Mouse (Mus musculus) natural killer cell, adult 2 months (primary cell): ENCODE data around the gene Tent5c.

ENCODE experiments used
- DNase-seq, 2 experiments: peaks; one replicate each; pipeline ENCODE4 v3.0.0; 2022; ENCODE audit warnings: low spot score in 2 of 2

Gene Tent5c

GRCm38 (mm10) chr3:100489133-100490009, at the start of gene Tent5c:
Gene Tent5c (minus strand): TSS chr3:100489324.
- DNase-seq: peak; percentile 93 to 95

DNA sequence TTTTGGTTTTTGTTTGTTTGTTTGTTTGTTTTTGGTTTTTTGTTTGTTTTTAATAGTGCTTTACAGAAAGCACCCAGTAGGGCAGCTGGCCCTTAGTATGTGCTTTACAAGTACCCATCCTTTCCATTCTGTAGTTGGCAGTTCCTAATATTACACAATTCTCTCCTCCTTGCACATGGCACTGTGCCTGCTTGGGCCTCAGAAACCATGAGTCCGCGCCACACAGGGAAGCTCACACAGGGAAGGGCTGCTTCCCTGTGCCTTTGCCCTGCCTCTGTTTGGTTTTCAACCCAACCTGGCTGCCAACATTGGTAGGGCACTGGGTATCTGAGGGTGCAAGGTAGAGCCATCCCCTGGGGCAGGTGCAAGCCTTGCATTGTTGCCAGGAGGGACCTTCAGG, 47.6 kb upstream of the Tent5c start:
- DNase-seq: no peak

DNA sequence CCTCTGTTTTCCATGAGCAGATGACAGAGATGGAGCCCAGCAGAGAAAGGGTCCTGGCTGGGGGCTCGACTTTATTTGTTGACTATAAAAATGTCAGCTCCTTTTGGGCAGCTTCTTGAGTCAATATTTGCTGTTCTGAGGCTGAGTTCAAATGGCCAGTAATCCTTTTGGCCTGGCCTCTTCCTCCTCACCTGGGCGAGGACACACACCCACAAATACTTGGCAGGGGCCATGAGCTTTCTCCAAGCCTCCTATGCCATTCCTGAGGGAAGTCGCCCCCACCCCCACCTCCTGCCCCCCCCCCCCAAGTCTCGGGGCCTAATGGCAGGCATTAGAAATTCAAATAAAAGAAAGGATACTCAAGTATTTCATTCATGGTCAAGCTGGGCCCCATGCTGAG, 46.8 kb upstream of the Tent5c start:
- no peak for DNase-seq

DNA sequence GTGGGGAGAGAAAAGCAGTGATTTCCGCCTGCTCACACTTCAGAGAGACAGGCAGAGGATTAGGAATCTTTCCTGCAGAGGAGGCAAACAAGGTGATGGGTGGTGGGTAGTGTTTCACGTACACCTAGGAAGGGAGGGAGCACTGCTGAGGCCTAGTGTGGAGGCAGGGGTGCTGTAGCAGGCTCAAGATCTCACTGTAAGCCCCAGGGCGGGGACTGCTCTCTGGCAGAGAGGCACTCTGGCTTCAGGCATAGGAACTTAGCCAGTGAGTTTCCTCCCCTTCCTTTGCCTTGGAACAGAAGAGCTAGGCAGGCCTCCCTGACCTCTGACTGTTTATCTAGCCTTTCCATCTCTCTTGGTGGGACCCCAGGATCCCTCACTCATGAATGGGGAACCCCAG, 46.2 kb upstream of the Tent5c start:
- no peak for DNase-seq

GRCm38 (mm10) chr3:100534394-100534793, 45.3 kb upstream of the Tent5c start:
- DNase-seq: no peak

DNA sequence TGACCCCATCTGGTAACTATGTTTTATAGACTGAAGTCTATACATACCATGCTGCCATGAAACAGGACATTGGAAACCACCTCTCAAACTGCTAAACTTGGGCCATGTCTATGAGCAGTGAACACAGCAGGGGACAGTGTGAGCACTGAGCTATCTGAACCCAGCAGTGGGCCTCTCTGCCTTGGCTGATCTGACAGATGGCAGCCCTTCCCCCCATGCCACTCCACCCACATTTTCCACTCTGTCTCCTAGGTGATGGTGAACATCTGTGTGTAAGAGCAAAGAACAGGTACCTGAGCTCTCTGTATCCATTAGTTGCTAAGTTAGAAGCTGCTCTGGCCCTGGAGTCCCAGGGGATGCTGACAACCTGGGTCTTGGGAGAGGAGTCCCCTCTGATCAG, 44.3 kb upstream of the Tent5c start:
- no peak for DNase-seq

DNA sequence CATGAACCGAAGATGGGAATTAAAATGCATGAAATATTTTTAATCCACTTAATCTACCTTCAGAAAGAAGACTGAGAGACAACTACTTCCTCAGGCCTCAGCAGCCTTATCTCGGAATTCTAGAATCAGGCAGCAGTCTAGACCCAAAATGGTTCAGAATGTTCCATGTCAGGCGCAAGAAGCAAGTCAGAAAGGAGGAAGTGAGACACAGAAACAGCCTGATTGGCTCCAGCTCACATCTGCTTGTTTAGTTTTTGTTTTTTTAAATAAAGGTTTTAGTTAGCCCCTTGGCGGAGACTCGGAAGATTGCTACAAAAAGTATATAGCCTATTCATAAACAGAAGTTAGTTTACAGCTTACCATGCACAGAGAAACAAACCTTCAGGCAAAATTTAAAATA, 41.8 kb upstream of the Tent5c start:
- no peak for DNase-seq

GRCm38 (mm10) chr3:100530244-100530788, 41.2 kb upstream of the Tent5c start:
- no peak for DNase-seq

DNA sequence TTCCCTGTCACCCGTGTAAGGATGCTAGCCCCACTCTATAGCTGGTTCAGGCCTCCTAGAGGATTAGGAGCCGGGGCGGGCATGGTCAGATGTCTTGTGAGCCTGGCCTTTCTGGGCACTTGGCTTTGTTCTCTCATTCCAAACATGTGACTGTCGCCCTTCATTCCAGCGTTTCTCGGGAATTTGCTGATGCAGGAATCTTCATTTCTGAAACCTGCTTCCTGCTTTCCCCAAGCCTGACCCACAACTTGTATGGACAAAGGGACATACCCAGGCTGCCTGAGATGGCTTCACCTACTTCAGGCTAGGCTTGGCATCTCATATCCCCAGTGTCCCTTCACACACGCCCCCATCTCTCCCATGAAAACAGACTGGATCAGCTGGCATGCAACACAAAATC, 33.5 kb upstream of the Tent5c start:
- DNase-seq: no peak

DNA sequence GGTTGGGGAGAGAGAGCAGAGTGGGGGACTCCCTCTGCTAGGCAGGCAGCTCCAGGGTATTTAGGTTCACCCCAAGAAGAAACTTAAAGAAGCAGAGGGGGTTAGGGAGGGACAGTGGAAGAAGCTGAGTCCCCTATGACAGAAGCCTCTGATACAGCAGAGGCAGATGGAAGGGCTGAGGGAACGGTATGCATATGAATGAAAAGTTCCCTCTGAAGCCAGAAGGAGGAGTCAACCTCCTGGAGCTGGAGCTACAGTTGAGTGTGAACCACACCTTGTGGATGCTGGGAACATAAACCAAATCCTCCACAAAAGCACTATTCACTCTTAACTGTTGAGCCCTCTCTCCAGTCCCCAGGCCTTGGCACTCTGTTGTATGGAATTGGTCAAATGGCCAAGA, 32.5 kb upstream of the Tent5c start:
- DNase-seq: no peak

DNA sequence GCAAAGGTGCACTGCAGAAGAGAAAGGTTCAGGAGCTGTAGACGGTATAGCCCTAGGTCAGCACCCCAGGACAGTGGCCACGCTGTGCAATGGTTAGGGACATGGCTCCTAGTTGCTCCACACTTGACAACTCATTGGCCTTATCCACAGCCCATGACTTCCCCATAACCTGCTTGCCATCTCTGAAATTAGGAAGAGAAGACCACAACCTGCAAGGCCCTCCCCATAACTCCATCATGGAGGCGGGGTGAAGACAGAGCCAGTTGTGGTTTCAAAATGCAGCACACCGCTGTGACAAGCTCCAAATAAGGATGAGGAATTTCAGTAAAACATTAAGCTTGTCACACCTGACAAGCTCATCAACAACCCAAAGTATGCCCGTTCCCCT, 26.6 kb upstream of the Tent5c start:
- no peak for DNase-seq

GRCm38 (mm10) chr3:100515093-100515753, 26.1 kb upstream of the Tent5c start:
- no peak for DNase-seq

- DNase-seq: no peak
Observed at GRCm38 (mm10) chr3:100507174-100507573, 18.1 kb upstream of the Tent5c start.

GRCm38 (mm10) chr3:100506715-100507114, 17.6 kb upstream of the Tent5c start:
- no peak for DNase-seq

- DNase-seq: no peak
Observed at GRCm38 (mm10) chr3:100503882-100504281, 14.8 kb upstream of the Tent5c start.

DNA sequence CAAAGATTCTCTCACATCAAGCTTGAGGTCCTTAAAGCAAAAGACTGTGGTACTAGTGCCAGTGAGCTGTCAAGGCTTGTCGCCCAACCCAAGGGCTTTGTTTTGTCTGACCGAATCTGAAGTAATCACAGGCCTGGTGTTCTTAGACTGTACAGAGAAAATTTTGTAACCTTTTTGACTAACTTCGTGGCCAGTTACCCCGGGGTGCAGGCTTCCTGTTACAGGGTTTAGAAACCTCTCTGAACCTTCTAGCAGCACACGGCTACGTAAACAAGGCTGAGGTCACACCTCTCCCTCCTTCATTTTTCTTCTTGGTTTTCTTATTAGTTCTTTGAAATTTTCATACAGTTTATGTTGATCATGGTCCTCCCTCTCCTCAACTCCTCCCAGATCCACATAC, 13.4 kb upstream of the Tent5c start:
- DNase-seq: peak in 1 of 2 experiments; percentile 14

DNA sequence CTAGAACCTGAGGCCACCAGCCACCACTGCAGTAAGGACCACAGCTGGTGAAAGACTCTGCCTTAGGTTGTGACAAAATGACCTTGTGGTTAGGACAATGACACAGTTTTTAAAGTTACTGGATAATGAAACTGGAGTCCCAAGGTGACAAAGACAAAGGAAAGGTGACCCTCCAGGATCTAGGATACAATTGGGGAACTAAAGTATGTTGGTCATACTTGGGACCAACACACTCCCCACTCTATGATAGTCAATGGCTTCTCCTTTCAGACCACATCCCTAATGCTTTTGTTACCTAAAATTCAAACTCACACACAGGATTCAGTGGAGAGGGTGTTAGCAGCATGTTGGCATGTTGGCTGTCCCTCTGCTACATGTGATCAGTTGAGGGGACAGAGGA, 12.8 kb upstream of the Tent5c start:
- DNase-seq: no peak

DNA sequence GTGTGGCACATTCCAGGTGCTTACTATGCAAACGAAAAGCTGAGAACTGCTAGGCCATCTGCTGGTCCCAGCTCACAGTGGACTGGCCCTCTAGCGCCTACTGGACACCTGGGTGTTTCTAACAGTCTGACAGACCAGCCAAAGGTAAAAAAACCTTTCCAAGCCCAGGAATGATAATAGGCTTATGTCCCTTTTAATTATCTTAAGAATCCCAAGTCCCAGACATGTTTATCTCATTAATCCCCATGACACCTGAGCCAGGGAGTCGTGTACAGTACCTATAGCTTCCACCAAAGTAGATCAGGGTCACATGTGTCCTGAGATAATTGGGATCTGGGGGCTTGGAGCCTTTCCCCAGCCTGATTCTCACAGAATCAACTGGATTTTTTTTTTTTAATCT, 7.0 kb upstream of the Tent5c start:
- DNase-seq: no peak

DNA sequence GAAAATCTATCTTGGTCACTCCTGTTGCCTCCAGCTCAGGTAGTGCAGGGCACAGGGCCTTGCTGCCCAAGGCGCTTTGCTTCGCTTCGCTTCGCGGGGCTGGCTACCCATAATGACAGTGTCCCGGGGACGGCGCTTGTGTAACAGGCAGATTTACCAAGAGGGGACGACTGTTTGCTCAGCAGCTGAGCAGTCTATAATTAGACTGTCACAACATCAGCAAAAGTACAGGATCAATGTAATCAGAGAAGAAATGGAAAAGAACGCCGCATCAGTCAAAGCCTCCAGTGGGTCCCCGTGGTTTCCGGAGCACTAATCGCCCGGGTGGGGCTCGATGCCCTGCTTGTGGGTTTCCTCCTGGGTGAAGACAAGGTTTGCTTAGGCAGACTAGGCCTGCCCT, 6.3 kb upstream of the Tent5c start:
- DNase-seq: no peak

GRCm38 (mm10) chr3:100494912-100495311, 5.8 kb upstream of the Tent5c start:
- no peak for DNase-seq

GRCm38 (mm10) chr3:100490010-100490300, 831 bp upstream of the Tent5c start:
- peak in 1 of 2 experiments; percentile 12 for DNase-seq

- peak; percentile 53 to 61 for DNase-seq
Observed at GRCm38 (mm10) chr3:100488251-100489132, 632 bp downstream of the Tent5c start.
